Mouse (Mus musculus): Measurements from ENCODE around the gene Prss44.

DNA sequence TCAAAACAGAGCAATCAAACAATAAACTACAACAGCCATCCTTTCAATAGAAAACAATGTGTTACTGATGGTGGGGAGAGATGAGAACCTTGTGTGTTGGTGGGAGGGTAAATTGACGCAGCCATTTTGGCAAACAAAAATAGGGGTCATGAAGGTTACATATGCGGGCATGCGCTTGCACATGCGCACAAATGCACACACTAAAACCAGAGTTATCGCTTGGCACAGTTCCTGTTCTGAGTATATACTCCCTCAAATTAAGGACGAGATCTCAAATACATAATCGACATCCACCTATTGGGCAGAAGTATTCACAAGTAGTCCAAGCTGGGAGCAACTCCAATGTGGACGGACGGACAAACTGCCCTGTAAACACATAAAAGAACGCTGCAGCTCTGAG lies 41.5 kb upstream of the Prss44 start:
- no peak for TF ChIP-seq CTCF (IDR thresholded peaks at IDR 0.05; ENCODE audit: borderline replicate concordance, insufficient read depth, low read length)
- no peak for TF ChIP-seq POLR2A (IDR thresholded peaks at IDR 0.05; ENCODE audit: low read depth, low read length)

Data from embryonic fibroblast, embryonic 13.5 days (primary cell).